Mouse (Mus musculus): ENCODE data around the gene Ssr3.

The Ssr3 gene

GRCm38 (mm10) chr3:65373594-65374182, 18.7 kb downstream of the Ssr3 start:
- DNase-seq, result no peak

GRCm38 (mm10) chr3:65372552-65372951, 19.9 kb downstream of the Ssr3 start:
- DNase-seq, result no peak

GRCm38 (mm10) chr3:65367944-65368343, 24.5 kb downstream of the Ssr3 start:
- no peak for DNase-seq

- DNase-seq, result no peak
Measured at GRCm38 (mm10) chr3:65365921-65366710, 26.3 kb downstream of the Ssr3 start.

GRCm38 (mm10) chr3:65365184-65365583, 27.2 kb downstream of the Ssr3 start:
- no peak for DNase-seq

GRCm38 (mm10) chr3:65363438-65363837, 29.0 kb downstream of the Ssr3 start:
- no peak for DNase-seq

GRCm38 (mm10) chr3:65360163-65360969, 32.1 kb downstream of the Ssr3 start:
- DNase-seq, result no peak

GRCm38 (mm10) chr3:65358841-65359240, 33.6 kb downstream of the Ssr3 start:
- no peak for DNase-seq

- no peak for DNase-seq
Measured at GRCm38 (mm10) chr3:65358275-65358674, 34.1 kb downstream of the Ssr3 start.

- DNase-seq, result no peak
Measured at GRCm38 (mm10) chr3:65355479-65355878, 36.9 kb downstream of the Ssr3 start.

GRCm38 (mm10) chr3:65353263-65354037, 39.0 kb downstream of the Ssr3 start:
- DNase-seq, result no peak

- DNase-seq, result no peak
Measured at GRCm38 (mm10) chr3:65352278-65353127, 39.9 kb downstream of the Ssr3 start.

GRCm38 (mm10) chr3:65346176-65346575, 46.2 kb downstream of the Ssr3 start:
- DNase-seq, result no peak

- DNase-seq, result no peak
Measured at GRCm38 (mm10) chr3:65340173-65340951, 52.1 kb downstream of the Ssr3 start.

- DNase-seq, result no peak
Measured at GRCm38 (mm10) chr3:65337835-65338464, 54.5 kb downstream of the Ssr3 start.
